In the genomic region with DNA sequence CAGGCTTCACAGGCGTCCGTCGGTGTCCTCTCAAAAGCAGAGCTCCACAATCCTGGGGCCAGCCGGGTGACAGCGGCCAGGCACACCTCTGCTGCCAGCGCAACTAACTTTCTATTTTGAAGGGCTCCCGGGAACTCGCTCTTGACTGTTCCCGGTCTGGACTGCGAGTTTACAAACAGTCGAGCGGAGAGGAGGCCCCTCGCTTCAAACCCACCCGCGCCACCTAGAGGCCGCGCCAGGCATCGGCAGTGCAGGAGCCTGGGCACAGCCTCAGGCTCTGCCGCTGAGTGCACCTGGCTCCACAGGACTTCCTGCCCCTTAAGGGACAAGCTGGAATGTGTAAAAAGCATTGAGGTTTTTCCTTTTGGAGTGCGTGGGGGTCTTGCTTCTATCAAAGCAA, we compare ENCODE assay signal across 8 mouse cellular contexts. TPM values are rescaled to one million over a fixed set of nuclear protein-coding genes. Genes with fewer than 3 reads are reported as not detected.
DNase-seq lines count a peak whose midpoint lies in the region; ATAC-seq and TF ChIP-seq lines count a peak whose summit lies in the region.

A gene (minus strand): TSS at position 122 of the 400 bp plus-strand sequence.

- H3K27ac ChIP-seq in embryonic facial prominence, embryonic 12.5 days, result no peak within 1 kb of the TSS
- no peak within 1 kb of the TSS for H3K27ac ChIP-seq in kidney, adult 2 months (ENCODE audit: insufficient read depth, low read depth, low read length)
- H3K27ac ChIP-seq in limb, embryonic 12.5 days, result no peak within 1 kb of the TSS
- H3K27ac ChIP-seq in midbrain, embryonic 13.5 days, result no peak within 1 kb of the TSS
- no peak within 1 kb of the TSS for H3K27ac ChIP-seq in spleen, adult 2 months (ENCODE audit: insufficient read depth, low read length)

- ATAC-seq in embryonic facial prominence, embryonic 12.5 days (ENCODE audit: insufficient number of reproducible peaks, insufficient read depth, low FRiP score, low TSS enrichment), result peak; percentile 75
- peak; percentile 87 for ATAC-seq in limb, embryonic 12.5 days (ENCODE audit: insufficient number of reproducible peaks, insufficient read depth, low FRiP score, low TSS enrichment, low read depth)
- peak; percentile 57 for ATAC-seq in midbrain, embryonic 13.5 days
- no peak for ATAC-seq in activated CD4-positive, CD25-positive, alpha-beta regulatory T cell, adult 4 months

- no peaks in the 10 kb centered on the region for H3K4me1 ChIP-seq in embryonic facial prominence, embryonic 12.5 days
- H3K4me1 ChIP-seq in kidney, adult 2 months (ENCODE audit: control insufficient read depth, insufficient read depth, low read length), result no peaks in the 10 kb centered on the region
- peaks cover 11% of the 10 kb centered on the region; the same call in 1 of the 2 replicates for H3K4me1 ChIP-seq in limb, embryonic 12.5 days (replicated peaks)
- peaks cover 24% of the 10 kb centered on the region for H3K4me1 ChIP-seq in midbrain, embryonic 13.5 days (replicated peaks)
- H3K4me1 ChIP-seq in spleen, adult 2 months (ENCODE audit: control insufficient read depth, insufficient read depth, insufficient read length), result no peaks in the 10 kb centered on the region

- TF ChIP-seq POLR2A in kidney, adult 2 months (IDR thresholded peaks at IDR 0.05; ENCODE audit: low read depth, low read length), result no peak
- no peak for TF ChIP-seq POLR2A in spleen, adult 2 months (IDR thresholded peaks at IDR 0.05; ENCODE audit: low read depth, low read length)

- H3K9ac ChIP-seq in embryonic facial prominence, embryonic 12.5 days, result peak within 1 kb of the TSS; percentile 48
- H3K9ac ChIP-seq in limb, embryonic 12.5 days (replicated peaks), result 0 out of 2 replicates have a peak within 1 kb of the TSS, but pooled peaks have one; percentile 40
- no peak within 1 kb of the TSS for H3K9ac ChIP-seq in midbrain, embryonic 13.5 days (replicated peaks)

- H3K4me3 ChIP-seq in embryonic facial prominence, embryonic 12.5 days, result peak within 1 kb of the TSS; percentile 38
- peak within 1 kb of the TSS; percentile 48 for H3K4me3 ChIP-seq in kidney, adult 2 months (ENCODE audit: insufficient read depth, low read depth, low read length)
- peak within 1 kb of the TSS; percentile 37 for H3K4me3 ChIP-seq in limb, embryonic 12.5 days (replicated peaks)
- peak within 1 kb of the TSS; percentile 15; the same call in 1 of the 2 replicates for H3K4me3 ChIP-seq in midbrain, embryonic 13.5 days (replicated peaks)
- H3K4me3 ChIP-seq in spleen, adult 2 months (ENCODE audit: extremely low read depth, insufficient read depth, insufficient read length), result 0 out of 2 replicates have a peak within 1 kb of the TSS, but pooled peaks have one; percentile 10

- peak within 1 kb of the TSS; percentile 58 for H3K4me2 ChIP-seq in embryonic facial prominence, embryonic 12.5 days (replicated peaks)
- H3K4me2 ChIP-seq in limb, embryonic 12.5 days, result peak within 1 kb of the TSS; percentile 58
- peak within 1 kb of the TSS; percentile 42 for H3K4me2 ChIP-seq in midbrain, embryonic 13.5 days (replicated peaks)

- peaks cover 8% of the 10 kb centered on the region; the same call in 1 of the 2 replicates for H3K27me3 ChIP-seq in embryonic facial prominence, embryonic 12.5 days
- no peaks in the 10 kb centered on the region for H3K27me3 ChIP-seq in kidney, adult 2 months (replicated peaks; ENCODE audit: control insufficient read depth, insufficient read depth, low read length)
- H3K27me3 ChIP-seq in limb, embryonic 12.5 days, result 0 out of 2 replicates have a peak, but pooled peaks cover 3% of the 10 kb centered on the region
- H3K27me3 ChIP-seq in midbrain, embryonic 13.5 days, result peaks cover 10% of the 10 kb centered on the region
- H3K27me3 ChIP-seq in spleen, adult 2 months (ENCODE audit: control insufficient read depth, insufficient read depth, low read length), result no peaks in the 10 kb centered on the region

- no peaks in the 10 kb centered on the region for H3K9me3 ChIP-seq in embryonic facial prominence, embryonic 12.5 days
- no peaks in the 10 kb centered on the region for H3K9me3 ChIP-seq in limb, embryonic 12.5 days
- no peaks in the 10 kb centered on the region for H3K9me3 ChIP-seq in midbrain, embryonic 13.5 days

- peak; percentile 75 for TF ChIP-seq CTCF in kidney, adult 2 months (conservative IDR thresholded peaks at IDR 0.05; ENCODE audit: insufficient read depth, insufficient read length, low read depth, low read length)
- TF ChIP-seq CTCF in spleen, adult 2 months (IDR thresholded peaks at IDR 0.05; ENCODE audit: extremely low read depth, insufficient read depth, insufficient read length, insufficient replicate concordance), result peak; percentile 78

- under 1% methylated on average over 20 of the region's 20 CpGs for WGBS in embryonic facial prominence, embryonic 12.5 days
- 2% methylated on average over 20 of the region's 20 CpGs for WGBS in kidney, adult 2 months
- 2% methylated on average over 20 of the region's 20 CpGs for WGBS in limb, embryonic 12.5 days
- WGBS in midbrain, embryonic 13.5 days, result 2% methylated on average over 20 of the region's 20 CpGs
- 8% methylated on average over 20 of the region's 20 CpGs for WGBS in spleen, adult 2 months

- peak; percentile 85 to 92 for DNase-seq in adrenal gland, postnatal 36 days
- DNase-seq in heart, adult 8-10 months (ENCODE audit: low spot score), result peak; percentile 57
- DNase-seq in kidney, adult 2 months, result peak; percentile 74
- peak in 1 of 2 experiments; percentile 54 for DNase-seq in spleen, adult 2 months (ENCODE audit: low read depth in 1 of 2, low spot score in 2 of 2)

- H3K36me3 ChIP-seq in embryonic facial prominence, embryonic 12.5 days, result no peaks in the 10 kb centered on the region
- no peaks in the 10 kb centered on the region for H3K36me3 ChIP-seq in kidney, adult 2 months (ENCODE audit: control insufficient read depth, insufficient read depth, low read length)
- H3K36me3 ChIP-seq in limb, embryonic 12.5 days, result no peaks in the 10 kb centered on the region
- H3K36me3 ChIP-seq in midbrain, embryonic 13.5 days, result no peaks in the 10 kb centered on the region
- H3K36me3 ChIP-seq in spleen, adult 2 months (ENCODE audit: control insufficient read depth, insufficient read depth, low read length), result no peaks in the 10 kb centered on the region

RNA-seq across cellular contexts. Expression of the gene that starts here (rescaled TPM):
- under 1 TPM; 0.20 TPM for total RNA-seq in adrenal gland, postnatal 36 days (2021)
- polyA plus RNA-seq in embryonic facial prominence, embryonic 12.5 days (2016; fragmentation: Nextera tagmentation; extraction: Ambion mirVana), result 1.1 and 1.4 TPM in 2 replicates
- total RNA-seq in heart, adult 8-10 months (2022), result under 1 TPM; 0.08 to 0.69 (median 0.45) TPM
- polyA plus RNA-seq in kidney, adult 2 months (2012; rRNA removed), result 0.33 and 0.64 TPM in 2 replicates
- 1.6 and 2.5 TPM in 2 replicates for polyA plus RNA-seq in limb, embryonic 12.5 days (2016; fragmentation: Nextera tagmentation; extraction: Ambion mirVana)
- polyA plus RNA-seq in midbrain, embryonic 13.5 days (2015; fragmentation: Nextera tagmentation; extraction: Ambion mirVana), result 0.17 and 0.27 TPM in 2 replicates
- polyA plus RNA-seq in spleen, adult 2 months (2012; rRNA removed), result 0.45 and 0.72 TPM in 2 replicates
- under 1 TPM in 1 of 2 experiments, not detected in 1; 0.09 TPM for polyA plus RNA-seq in activated CD4-positive, CD25-positive, alpha-beta regulatory T cell, adult 4 months (2017; shearing (Covaris generic))

Comparison
In these comparisons a context has a peak if more than half of its experiments do, and no peak if none do; other contexts are left out.
1. Peak in DNase-seq in adrenal gland, postnatal 36 days; RNA of the gene not detected or under 1 TPM.
2. Peak in DNase-seq in heart, adult 8-10 months; RNA of the gene not detected or under 1 TPM.
3. Peak in DNase-seq and H3K4me3 ChIP-seq in kidney, adult 2 months; RNA of the gene not detected or under 1 TPM.
4. Peak in ATAC-seq, H3K4me3 ChIP-seq and H3K4me2 ChIP-seq in midbrain, embryonic 13.5 days; RNA of the gene not detected or under 1 TPM.